Mouse (Mus musculus) common myeloid progenitor, adult 5-6 weeks (primary cell): ENCODE data around the gene Prpsap1. TPM values are rescaled to one million over a fixed set of nuclear protein-coding genes. Genes with fewer than 3 reads are reported as not detected.
A peak's percentile ranks its signal among the peaks of the same experiment; 100 is the strongest.
"Not testable (repeated sequence)": the region's sequence is repeated elsewhere in the genome, so short reads cannot be mapped to it uniquely, and the experiment has no call there.

Experiments
- ATAC-seq: replicated peaks from 2 replicates; pipeline ENCODE4 v1.8.0; 2016; ENCODE audit warnings: low read depth, mild to moderate bottlenecking, moderate TSS enrichment, inconsistent platforms; ENCODE audit not compliant: poor library complexity, severe bottlenecking
- total RNA-seq: library from RNA; stranded (forward); fragments of 200-1000, 187-1606 nt; gene quantifications from 2 replicates; pipeline ENCODE4 v1.2.3, GENCODE M21; 2017

Gene Prpsap1
- total RNA-seq, 1 experiment from 2014 or later = 28.1 TPM

GRCm38 (mm10) chr11:116521143-116521542, 27.1 kb upstream of the Prpsap1 start:
- ATAC-seq = no peak; the same call in 1 of the 2 replicates

DNA sequence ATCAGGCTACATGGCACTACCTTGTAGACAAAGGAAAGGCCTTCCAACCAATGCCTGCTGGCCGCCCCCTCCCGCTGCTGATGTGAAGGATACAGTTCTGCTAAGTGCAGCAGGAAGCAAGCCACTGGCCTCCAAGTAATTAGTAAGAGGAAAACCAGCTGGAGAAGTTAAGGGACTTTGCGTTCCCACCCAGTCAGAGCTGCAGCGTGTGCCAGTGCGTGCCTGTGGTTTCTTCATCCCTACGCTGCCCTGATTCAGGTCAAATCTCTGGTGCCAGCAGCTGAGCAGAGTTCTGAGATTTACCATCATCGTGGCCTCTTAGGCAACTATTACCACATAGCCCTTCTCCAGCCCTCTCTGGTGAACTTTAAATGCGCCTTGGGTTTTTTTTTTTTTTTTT, 24.5 kb upstream of the Prpsap1 start:
- ATAC-seq = no peak

GRCm38 (mm10) chr11:116515330-116516020, 21.5 kb upstream of the Prpsap1 start:
- no peak for ATAC-seq

DNA sequence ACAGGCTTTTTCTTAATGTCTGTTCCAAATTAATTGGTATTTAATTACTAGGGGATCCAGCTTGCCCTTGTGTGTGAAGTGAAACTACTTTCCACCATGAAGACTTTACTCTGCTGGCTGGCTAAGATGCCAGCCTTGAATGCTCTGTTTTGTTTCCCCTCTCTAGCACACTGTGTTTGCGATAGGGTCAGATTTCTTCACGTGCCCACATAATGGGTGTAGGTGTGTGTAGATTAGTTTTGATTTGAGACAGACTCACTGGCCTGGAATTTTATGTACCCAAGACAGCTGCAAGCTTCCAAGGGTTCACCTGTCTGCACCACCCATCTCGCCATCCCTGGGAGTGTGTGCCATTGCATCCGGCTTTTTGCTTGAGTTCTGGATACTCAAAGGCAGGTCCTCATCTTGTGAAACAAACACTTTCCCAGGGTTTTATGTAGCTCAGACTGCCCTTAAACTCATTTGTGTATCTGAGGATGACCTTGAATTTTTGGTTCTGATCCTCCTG, 19.6 kb upstream of the Prpsap1 start:
- no peak for ATAC-seq

DNA sequence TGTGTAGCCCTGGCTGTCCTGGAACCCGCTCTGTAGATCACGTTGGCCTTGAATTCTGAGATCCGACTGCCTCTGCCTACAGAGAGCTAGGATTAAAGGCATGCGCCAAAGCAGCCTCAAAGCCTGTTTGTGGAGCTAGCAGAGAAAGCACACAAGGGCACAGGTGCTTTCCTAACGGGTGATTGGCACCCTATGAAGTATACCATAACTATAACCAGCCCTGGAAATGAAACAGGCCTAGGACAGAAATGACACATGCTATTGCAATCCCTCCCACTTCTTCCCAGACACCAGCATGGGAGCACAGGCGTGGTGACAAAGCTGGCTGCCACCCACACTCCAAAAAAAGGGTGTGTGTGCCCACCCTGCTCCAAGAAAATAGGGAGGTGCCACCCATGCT, 19.0 kb upstream of the Prpsap1 start:
- no peak for ATAC-seq

GRCm38 (mm10) chr11:116512154-116512553, 18.2 kb upstream of the Prpsap1 start:
- no peak for ATAC-seq

DNA sequence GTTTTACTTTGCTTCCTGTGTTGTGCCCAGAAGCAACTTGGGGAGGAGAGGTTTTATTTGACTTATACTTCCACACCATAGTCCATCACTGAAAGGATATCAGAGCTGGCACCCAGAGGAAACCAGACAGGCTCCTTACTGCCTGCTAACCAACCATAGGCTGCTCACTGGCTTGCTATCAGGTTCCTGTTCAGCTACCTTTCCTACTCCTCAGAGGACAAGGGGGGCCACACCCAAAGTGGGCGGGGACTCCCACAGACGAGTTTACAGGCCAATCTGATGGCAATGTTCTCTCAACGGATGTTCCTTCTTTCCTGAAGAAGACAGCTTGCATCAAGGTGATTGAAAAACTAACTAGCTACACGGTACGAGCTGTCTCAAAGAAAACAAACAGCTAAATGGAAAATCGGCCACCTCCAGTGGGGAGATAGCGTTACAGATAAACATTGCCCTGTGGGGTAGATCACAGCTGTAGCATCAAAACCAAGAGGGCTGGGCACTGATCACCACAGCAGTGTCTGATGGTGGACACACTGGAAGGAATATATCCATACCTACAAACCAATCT, 17.4 kb upstream of the Prpsap1 start:
- ATAC-seq = 0 out of 2 replicates have a peak, but pooled peaks have one; percentile 23

DNA sequence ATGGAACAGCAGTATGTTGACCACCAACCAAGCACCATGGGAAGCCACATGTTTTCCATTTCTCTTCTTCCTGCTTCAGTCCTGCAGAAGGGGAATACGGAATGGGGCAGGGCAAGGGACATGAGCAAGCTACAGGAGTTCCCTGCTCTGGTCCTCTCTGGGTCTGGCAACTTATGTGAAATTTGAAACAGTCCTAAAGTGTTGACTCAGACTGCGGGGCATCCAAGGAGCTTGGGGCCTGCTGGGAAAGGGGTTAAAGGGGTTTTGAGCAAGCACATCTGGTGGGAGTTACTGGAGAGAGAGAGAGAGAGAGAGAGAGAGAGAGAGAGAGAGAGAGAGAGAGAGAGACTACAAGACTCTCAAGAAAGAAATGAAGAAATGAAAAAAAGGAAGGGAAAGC, 14.7 kb upstream of the Prpsap1 start:
- ATAC-seq = no peak

DNA sequence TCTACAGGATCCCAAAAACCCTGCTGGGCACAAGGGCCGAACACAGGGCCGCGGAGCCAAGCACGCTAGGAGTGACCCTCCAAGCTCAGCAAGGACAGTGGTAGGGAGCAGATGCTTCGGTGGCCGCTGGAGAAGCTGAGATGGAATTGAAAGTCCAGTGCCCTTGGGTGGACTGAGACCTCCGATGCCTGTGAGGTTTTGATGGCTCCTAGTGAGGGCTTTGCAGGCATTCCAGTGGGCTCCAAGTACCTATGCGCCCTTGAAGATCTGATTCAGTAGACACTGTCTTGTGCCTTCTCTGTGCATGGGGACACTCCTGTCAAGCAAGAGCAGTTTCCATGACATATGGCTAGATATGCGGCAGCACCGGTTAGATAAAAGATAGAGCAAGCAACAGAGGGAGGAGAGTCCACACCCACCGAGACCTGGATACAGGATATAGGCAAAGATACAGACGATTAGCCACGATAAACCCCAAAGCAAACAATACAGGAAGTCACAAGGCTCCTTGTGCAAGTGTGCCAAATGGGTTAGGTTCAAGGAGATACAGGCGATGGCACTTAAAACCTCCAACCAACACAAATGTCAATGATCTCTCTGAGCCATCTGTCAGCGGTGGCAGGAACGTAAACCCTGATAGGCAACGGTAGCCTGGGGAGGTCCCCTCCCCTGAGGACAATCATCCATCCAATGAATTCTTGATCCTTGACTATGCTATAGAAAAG, 12.3 kb upstream of the Prpsap1 start:
- peak; percentile 62 for ATAC-seq

DNA sequence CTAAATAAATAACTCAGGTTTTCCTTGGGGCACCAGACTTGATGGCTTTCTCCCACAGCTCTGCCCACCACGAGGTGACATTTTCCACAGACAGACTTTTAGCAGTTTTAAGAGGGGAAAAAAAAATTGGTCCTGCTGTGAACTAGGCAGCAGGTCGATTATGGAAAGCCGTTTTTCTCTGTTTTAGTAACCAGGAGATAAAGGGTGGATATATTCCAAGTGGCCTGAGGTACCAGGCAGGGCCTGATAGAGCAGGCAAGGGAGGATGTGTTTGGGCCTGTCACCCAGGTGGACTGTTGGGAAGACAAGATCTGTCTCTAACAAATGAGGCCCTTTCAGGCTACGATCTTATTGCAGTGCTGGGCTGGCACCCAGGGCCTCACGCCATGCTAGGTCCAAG, 11.6 kb upstream of the Prpsap1 start:
- ATAC-seq = no peak

DNA sequence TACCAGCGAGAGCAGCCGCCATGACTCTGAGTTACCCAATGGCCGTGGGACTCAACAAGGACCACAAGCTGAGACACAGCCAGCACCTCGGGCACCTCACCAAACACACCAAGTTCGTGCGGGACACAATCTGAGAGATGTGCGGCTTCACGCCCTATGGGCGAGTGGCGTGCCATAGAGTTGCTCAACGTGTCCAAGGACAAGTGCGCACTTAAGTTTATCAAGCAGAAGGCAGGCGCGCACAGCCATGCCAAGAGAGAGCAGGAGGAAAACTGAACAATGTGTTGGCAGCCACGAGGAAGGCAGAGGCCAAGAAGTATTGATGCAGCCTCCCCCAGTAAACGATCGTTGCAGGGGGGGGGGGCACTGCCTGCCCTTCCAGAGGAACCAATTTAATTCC, 10.5 kb upstream of the Prpsap1 start:
- no peak for ATAC-seq

DNA sequence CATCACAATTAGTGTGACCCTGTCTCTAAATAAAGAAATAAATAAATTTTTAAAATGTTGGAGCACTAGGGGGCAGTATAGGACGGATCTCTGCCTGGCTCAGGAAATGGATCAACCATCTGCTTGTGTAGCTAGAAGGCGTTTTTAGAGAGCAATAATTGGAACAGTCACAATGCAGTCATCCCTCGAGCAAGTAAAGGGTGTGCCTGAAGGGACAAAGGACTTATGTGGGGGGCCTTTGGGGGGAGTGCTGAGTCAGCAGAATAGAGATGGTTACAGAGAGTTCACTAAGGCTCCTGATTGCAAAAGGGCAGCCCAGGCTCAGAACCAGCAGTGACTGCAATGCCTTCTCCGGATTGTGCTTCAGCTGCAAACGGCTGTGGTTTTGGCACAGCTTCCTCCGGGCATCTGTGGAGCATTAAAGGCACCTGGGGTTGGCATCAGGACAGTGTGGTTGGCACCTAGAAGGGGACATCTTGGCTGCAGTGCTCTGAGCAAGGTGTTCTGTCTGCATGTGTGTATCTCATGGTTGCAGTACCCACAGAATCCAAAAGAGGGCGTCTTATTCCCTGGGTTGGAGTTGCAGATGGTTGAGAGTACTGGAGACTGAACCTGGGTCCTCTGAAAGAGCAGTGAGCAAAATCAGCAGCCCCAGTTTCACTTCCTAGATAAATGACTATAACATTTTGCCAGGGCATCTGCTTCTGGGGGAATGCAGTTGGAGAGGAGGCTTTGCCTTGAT, 7.2 kb upstream of the Prpsap1 start:
- ATAC-seq = peak; percentile 57

GRCm38 (mm10) chr11:116499018-116499417, 5.0 kb upstream of the Prpsap1 start:
- no peak for ATAC-seq

DNA sequence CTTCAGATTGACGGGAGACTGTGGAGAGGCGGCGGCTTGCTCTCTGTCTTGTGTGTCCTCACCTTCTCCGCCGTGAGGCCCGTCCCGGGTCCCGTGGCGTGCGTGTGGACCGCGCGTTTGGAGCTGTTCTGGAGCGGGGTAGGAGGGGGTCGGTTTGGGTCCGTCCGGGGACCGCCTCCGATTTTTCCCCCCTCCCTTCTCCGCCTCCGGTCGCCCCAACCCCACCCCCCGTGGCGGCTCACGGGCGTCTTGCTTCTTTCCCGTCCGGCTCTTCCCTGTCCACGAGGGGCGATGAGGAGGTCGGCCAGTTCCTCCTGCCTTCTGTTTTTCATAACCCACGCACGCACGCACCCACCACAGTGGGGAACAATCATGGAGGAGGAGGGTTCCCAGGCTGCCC, 4.6 kb upstream of the Prpsap1 start:
- ATAC-seq = no peak

DNA sequence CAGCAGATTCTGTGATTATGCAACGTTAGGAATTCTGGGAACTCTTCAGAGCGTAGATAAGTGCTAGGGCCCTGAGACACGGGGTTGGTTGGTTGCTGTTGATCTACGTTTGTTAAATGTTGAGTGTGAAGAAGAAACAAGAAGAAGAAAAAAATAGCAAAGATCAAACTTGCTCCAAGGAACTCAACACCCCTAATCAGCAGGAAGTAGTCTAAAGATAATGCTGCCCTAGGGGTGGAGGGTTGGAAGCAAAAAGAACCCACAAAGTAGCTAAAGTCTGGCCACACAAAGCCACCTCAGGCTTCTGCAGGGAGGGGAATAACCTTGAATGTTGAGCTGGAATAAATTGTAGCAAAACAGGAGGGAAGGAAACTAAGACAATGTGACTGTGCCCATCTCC, 3.3 kb upstream of the Prpsap1 start:
- 0 out of 2 replicates have a peak, but pooled peaks have one; percentile 37 for ATAC-seq

GRCm38 (mm10) chr11:116494474-116495174, 622 bp upstream of the Prpsap1 start:
- ATAC-seq = no peak

DNA sequence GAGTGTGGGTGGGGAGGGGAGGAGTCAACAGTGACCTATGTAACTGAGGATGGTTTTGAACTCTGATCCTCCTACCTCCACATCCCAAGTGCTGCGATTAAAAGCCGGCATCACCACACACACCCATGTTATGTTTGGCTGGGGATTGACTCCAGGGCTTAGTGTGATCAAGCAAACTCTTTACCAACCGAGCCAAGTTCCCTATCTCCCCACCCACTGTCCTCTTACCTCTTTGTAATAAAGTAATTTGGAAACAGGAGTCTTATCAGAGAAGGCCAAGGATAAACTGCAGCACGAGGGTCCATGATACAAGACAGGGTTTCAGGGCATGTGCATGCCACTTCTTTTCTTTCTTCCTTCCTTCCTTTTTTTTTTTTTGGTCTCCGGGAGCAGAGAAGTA, 811 bp downstream of the Prpsap1 start:
- no peak for ATAC-seq

DNA sequence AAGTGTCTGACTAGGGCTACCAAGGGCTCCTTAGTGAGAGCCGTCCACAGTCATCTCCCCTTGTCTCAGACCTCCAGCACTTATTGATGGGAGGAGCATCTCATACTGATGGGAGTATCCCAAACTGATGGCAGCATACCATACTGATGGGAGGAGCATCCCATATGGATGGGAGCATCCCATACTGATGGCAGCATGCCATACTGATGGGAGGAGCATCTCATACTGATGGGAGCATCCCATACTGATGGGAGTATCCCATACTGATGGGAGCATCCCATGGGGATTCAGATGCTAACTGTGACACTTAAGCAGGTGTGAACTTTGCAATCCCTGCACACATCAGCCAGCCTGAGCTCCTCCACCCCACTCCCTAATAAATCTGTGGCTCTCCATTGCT, 1.5 kb downstream of the Prpsap1 start:
- not testable (repeated sequence) for ATAC-seq

DNA sequence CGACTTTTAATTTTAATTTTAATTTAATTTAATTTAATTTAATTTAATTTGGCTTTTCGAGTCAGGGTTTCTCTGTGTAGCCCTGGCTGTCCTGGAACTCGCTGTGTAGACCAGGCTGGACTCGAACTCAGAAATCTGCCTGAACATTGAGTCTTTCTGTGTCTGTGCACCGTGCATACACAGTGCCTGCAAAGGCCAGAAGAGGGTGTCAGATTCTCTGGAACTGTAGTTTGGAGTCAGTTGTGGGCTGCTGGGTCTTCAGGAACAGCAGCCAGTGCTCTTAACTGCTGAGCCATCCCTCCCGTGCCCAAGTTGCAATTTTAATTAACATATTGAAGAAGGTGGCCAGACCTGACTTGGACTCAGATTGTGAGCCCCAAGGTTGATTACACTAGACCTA, 2.7 kb downstream of the Prpsap1 start:
- ATAC-seq = no peak
